Mouse (Mus musculus): ENCODE results near the gene Pfn1. TPM values are rescaled to one million over a fixed set of nuclear protein-coding genes. Genes with fewer than 3 reads are reported as not detected.
A peak's percentile ranks its signal among the peaks of the same experiment; 100 is the strongest.

Pfn1 gene
- polyA plus RNA-seq, 1 experiment = 1,173 TPM

- no peak for TF ChIP-seq POLR2A (IDR thresholded peaks at IDR 0.05; ENCODE audit: borderline replicate concordance, control insufficient read depth, low read depth, low read length)
- TF ChIP-seq CTCF (IDR thresholded peaks at IDR 0.05; ENCODE audit: control insufficient read depth, insufficient read depth, low read length) = no peak
- Histone ChIP-seq H3K4me1 (ENCODE audit: control insufficient read depth, insufficient read depth, low read length) (no peaks in the 10 kb centered on the region; the same call in 1 of the 2 replicates), H3K4me3 (replicated peaks; ENCODE audit: control insufficient read depth, low read depth, low read length) (no peak overlapping the region), H3K27ac (ENCODE audit: control insufficient read depth, insufficient read depth, low read depth, low read length, poor library complexity) (no peak overlapping the region)
- WGBS = 64% methylated on average over 3 of the region's 3 CpGs
Measured at GRCm38 (mm10) chr11:70697376-70697775, 42.9 kb upstream of the Pfn1 start.

GRCm38 (mm10) chr11:70693504-70693903, 39.1 kb upstream of the Pfn1 start:
- WGBS = 69% methylated on average over 3 of the region's 3 CpGs
- no peak overlapping the region for H3K27ac ChIP-seq (ENCODE audit: control insufficient read depth, insufficient read depth, low read depth, low read length, poor library complexity)
- TF ChIP-seq POLR2A (IDR thresholded peaks at IDR 0.05; ENCODE audit: borderline replicate concordance, control insufficient read depth, low read depth, low read length) (no peak), CTCF (IDR thresholded peaks at IDR 0.05; ENCODE audit: control insufficient read depth, insufficient read depth, low read length) (no peak)
- H3K4me1 ChIP-seq (ENCODE audit: control insufficient read depth, insufficient read depth, low read length) = no peaks in the 10 kb centered on the region
- no peak overlapping the region for H3K4me3 ChIP-seq (replicated peaks; ENCODE audit: control insufficient read depth, low read depth, low read length)

- TF ChIP-seq POLR2A (IDR thresholded peaks at IDR 0.05; ENCODE audit: borderline replicate concordance, control insufficient read depth, low read depth, low read length) (no peak), CTCF (IDR thresholded peaks at IDR 0.05; ENCODE audit: control insufficient read depth, insufficient read depth, low read length) (no peak)
- no peak overlapping the region for H3K27ac ChIP-seq (ENCODE audit: control insufficient read depth, insufficient read depth, low read depth, low read length, poor library complexity)
- H3K4me1 ChIP-seq (ENCODE audit: control insufficient read depth, insufficient read depth, low read length) = no peaks in the 10 kb centered on the region
- 66% methylated on average over 4 of the region's 4 CpGs for WGBS
- H3K4me3 ChIP-seq (replicated peaks; ENCODE audit: control insufficient read depth, low read depth, low read length) = no peak overlapping the region
Measured at GRCm38 (mm10) chr11:70689578-70689977, 35.1 kb upstream of the Pfn1 start.

- 42% methylated on average over 8 of the region's 8 CpGs for WGBS
- Histone ChIP-seq H3K4me3 (replicated peaks; ENCODE audit: control insufficient read depth, low read depth, low read length) (no peak overlapping the region), H3K27ac (ENCODE audit: control insufficient read depth, insufficient read depth, low read depth, low read length, poor library complexity) (no peak overlapping the region), H3K4me1 (ENCODE audit: control insufficient read depth, insufficient read depth, low read length) (no peaks in the 10 kb centered on the region)
- no peak for TF ChIP-seq POLR2A (IDR thresholded peaks at IDR 0.05; ENCODE audit: borderline replicate concordance, control insufficient read depth, low read depth, low read length)
- TF ChIP-seq CTCF (IDR thresholded peaks at IDR 0.05; ENCODE audit: control insufficient read depth, insufficient read depth, low read length) = no peak
Measured at GRCm38 (mm10) chr11:70688372-70688771, 33.9 kb upstream of the Pfn1 start.

GRCm38 (mm10) chr11:70687601-70688199, 33.3 kb upstream of the Pfn1 start, which contains the start of gene Camta2:
TSS of gene Camta2 (minus strand) at chr11:70688105.
- Histone ChIP-seq H3K4me1 (ENCODE audit: control insufficient read depth, insufficient read depth, low read length) (no peaks in the 10 kb centered on the region), H3K4me3 (replicated peaks; ENCODE audit: control insufficient read depth, low read depth, low read length) (peak within 1 kb of the TSS; percentile 73), H3K27ac (ENCODE audit: control insufficient read depth, insufficient read depth, low read depth, low read length, poor library complexity) (peak within 1 kb of the TSS; percentile 92)
- under 1% methylated on average over 55 of the region's 55 CpGs for WGBS
- TF ChIP-seq POLR2A (IDR thresholded peaks at IDR 0.05; ENCODE audit: borderline replicate concordance, control insufficient read depth, low read depth, low read length) (peak; percentile 59; the same call in 1 of the 2 replicates), CTCF (IDR thresholded peaks at IDR 0.05; ENCODE audit: control insufficient read depth, insufficient read depth, low read length) (peak; percentile 24)

- H3K27ac ChIP-seq (ENCODE audit: control insufficient read depth, insufficient read depth, low read depth, low read length, poor library complexity) = peak overlapping the region; percentile 92
- WGBS = 2% methylated on average over 16 of the region's 16 CpGs
- peak overlapping the region; percentile 73 for H3K4me3 ChIP-seq (replicated peaks; ENCODE audit: control insufficient read depth, low read depth, low read length)
- H3K4me1 ChIP-seq (ENCODE audit: control insufficient read depth, insufficient read depth, low read length) = no peaks in the 10 kb centered on the region
- TF ChIP-seq CTCF (IDR thresholded peaks at IDR 0.05; ENCODE audit: control insufficient read depth, insufficient read depth, low read length) = no peak
- TF ChIP-seq POLR2A (IDR thresholded peaks at IDR 0.05; ENCODE audit: borderline replicate concordance, control insufficient read depth, low read depth, low read length) = no peak
Measured at GRCm38 (mm10) chr11:70686901-70687566, 32.6 kb upstream of the Pfn1 start.

- Histone ChIP-seq H3K4me3 (replicated peaks; ENCODE audit: control insufficient read depth, low read depth, low read length) (no peak overlapping the region), H3K27ac (ENCODE audit: control insufficient read depth, insufficient read depth, low read depth, low read length, poor library complexity) (no peak overlapping the region), H3K4me1 (ENCODE audit: control insufficient read depth, insufficient read depth, low read length) (peaks cover 4% of the 10 kb centered on the region; the same call in 1 of the 2 replicates)
- 83% methylated on average over 5 of the region's 5 CpGs for WGBS
- TF ChIP-seq CTCF (IDR thresholded peaks at IDR 0.05; ENCODE audit: control insufficient read depth, insufficient read depth, low read length) (no peak), POLR2A (IDR thresholded peaks at IDR 0.05; ENCODE audit: borderline replicate concordance, control insufficient read depth, low read depth, low read length) (no peak)
Measured at GRCm38 (mm10) chr11:70683640-70684039, 29.2 kb upstream of the Pfn1 start.

GRCm38 (mm10) chr11:70681897-70682581, 27.6 kb upstream of the Pfn1 start:
- Histone ChIP-seq H3K4me3 (replicated peaks; ENCODE audit: control insufficient read depth, low read depth, low read length) (no peak overlapping the region), H3K27ac (ENCODE audit: control insufficient read depth, insufficient read depth, low read depth, low read length, poor library complexity) (no peak overlapping the region), H3K4me1 (ENCODE audit: control insufficient read depth, insufficient read depth, low read length) (peaks cover 4% of the 10 kb centered on the region; the same call in 1 of the 2 replicates)
- 84% methylated on average over 11 of the region's 11 CpGs for WGBS
- TF ChIP-seq CTCF (IDR thresholded peaks at IDR 0.05; ENCODE audit: control insufficient read depth, insufficient read depth, low read length) = no peak
- no peak for TF ChIP-seq POLR2A (IDR thresholded peaks at IDR 0.05; ENCODE audit: borderline replicate concordance, control insufficient read depth, low read depth, low read length)
